Mouse (Mus musculus) ovary, adult 10 weeks (tissue): ENCODE measurements around the gene Iffo1. TPM values are rescaled to one million over a fixed set of nuclear protein-coding genes. Genes with fewer than 3 reads are reported as not detected.

Experiments
- polyA plus RNA-seq: library from polyadenylated mRNA; stranded (reverse); fragments of 350-450 nt; fragmentation: Illumina TruSeq; extraction: RNeasy Lipid Tissue Mini Kit (QIAGEN cat#74804); gene quantifications from one replicate; pipeline ENCODE4 v1.2.3, GENCODE M21; 2014

Iffo1 gene
- 1.1 TPM for polyA plus RNA-seq

DNA sequence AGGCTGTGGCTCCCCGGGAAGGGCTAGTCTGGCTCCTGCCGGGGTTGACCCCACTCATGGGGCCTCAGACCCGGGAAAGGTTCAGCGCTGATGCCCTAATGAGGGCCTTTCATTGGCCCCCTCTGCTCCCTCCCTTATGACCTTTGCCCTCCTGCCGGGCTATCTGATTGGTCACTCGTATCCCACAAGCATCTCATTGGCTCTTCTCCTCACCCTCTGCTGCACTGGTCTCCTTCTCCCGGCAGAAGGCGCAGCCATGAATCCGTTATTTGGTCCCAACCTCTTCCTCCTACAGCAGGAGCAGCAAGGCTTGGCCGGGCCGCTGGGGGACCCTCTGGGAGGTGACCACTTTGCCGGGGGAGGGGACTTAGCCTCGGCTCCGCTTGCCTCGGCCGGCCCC, at the start of gene Iffo1:
Gene Iffo1, plus strand, starts transcription at position 241 of the 400 bp plus-strand sequence.

DNA sequence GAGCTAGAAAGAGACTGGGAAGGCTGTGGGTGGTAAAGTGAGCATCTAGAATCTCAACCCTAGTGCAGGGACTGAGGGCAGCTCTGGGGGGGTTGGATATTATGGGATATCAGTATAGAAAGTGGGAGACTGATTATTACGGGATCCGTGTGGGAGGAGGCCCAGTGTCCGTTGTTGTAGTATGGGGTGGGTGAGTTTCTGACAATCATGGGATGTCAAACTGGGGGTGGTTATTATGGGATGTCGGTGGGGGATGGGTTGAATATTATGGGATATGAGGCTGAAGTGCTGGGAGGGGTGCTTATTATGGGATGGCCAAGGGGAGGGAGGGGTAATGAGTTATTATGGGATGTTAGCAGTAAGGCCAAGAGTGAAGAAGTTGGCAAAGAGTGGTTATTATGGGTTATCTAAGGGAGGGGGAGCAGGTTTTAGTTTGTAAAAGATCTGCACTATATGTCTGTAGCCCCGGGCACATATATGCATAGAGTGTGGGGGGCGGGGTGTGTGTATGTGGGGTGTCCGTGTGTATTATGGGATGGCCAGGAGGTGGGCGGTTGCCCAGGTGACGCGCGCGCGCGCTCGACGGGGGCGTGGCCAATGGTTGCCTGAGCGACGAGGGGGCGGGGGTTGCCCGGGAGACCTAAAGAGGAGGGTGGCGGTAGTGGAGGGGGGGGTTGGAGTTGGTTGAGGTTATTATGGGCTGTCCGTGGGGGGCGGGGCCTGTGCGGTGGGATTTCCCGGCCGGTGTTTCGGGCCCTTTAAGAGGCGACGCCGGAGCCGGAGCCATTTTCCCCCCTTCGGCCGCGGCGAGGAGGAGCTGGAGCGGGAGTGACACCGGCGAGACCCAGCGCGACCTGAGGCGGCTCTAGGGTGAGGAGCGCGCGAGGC, 49.4 kb upstream of the Iffo1 start, which contains the start of gene Chd4:
Gene Chd4, plus strand, starts transcription at position 591 of the 888 bp plus-strand sequence.

DNA sequence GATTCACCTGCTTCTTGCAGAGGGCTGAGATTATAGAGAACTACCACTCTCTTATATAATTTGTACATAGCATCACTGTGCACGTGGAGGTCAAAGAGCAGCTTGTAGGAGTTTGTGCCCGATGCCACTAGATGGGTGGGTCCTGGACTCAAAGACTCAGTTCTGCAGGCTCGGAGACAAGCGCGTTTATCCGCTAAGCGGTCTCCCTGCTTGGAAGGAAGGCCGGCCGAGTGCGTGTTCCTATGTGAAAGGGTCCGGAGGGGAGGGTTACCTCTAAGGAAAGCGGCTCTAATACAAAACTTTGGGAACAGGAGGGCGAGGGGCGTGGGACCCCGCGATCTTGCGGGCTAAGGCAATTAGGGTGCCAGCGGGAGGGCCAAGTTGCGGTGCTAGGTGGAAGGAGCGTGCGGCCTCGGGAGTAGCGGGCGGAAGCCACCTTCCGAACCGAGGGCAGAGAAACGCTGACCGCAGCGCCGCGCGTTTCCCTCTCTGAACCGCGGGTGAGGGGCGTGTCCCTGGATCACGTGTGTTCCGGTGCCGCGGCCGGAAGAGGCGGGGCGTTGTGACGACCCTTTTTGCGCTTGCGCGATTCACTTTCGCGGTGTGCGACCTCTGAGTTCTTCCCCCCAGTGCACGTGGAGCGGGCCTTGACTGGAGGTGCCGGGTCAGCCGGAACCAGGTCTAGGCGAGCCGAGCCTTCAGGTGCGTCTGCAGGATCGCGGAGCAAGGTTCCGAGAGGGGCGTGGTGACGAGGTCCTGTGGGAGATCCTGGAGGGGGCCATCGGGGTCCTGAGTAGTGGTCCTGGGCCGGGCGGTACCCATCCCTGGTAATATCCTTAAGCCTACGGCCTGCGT, 13.5 kb upstream of the Iffo1 start, which contains the start of gene Nop2:
Gene Nop2, plus strand, starts transcription at position 608 of the 855 bp plus-strand sequence.

DNA sequence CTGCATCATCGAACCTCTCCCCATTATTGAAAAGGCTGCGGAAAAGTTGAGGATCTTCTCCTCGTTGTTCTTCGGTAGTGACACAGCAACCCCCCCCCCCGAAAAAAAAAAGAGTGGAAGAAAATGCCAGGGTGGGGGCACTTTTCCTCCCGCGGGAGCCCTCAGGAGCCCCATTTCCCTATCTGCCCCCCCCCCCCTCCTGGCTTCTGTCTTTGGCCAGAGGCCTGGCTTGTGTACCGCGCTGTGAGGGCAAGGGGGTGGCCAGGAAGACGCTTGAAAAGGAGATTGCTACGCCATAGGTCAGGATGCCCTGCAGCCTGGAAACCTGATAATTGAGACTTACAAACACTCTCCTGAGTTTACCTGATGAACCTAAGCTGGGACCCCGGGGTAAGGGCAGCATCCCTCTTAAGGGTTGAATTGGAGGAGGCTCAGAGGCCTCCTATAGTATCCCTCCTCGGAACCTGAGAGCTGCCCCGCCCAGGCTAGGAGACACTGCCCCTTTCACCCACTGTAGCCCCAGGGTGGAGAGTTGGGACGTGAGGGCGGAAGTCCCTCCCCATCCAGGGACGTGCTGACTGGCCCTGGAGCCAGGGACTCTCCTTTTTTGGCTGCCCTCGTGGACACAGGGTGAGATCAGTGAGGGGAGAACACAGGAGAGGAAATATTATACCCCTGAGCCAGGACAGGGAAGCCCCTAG, 21.2 kb downstream of the Iffo1 start, which contains the start of gene Gapdh:
Gene Gapdh, minus strand, starts transcription at position 417 of the 701 bp plus-strand sequence.

DNA sequence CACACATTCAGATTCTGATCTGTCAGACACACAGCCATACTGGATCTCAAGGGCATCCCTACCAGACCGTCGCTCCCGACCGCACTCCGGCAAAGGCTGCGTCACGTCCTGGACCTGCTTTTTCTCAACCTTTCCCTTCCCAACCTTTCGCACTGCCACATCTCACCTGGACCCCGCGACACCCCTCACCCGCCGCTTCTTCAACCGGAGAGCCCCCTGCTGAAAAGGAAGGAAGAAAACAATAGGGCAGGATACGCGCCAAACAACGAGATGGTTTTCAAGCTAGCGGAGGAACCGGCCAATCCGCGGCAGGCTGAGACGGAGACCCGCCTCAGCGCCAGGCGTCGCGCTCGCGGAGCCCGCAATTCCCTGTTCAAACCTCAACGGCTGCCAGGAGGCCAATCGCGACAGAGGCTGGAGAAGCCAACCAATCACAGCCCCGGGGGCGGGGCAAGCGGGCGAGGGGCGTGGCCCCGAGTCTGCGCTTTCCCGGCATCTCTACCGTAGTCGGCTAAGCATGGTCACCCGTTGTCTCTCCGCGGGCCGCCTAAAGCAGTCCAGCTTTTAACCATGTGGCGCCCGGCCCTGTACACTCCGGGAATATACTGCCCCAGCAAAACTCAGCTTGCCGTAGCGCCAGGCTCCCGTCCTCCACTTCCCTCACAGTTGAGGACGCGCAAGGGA, 46.4 kb downstream of the Iffo1 start, which contains the start of the genes Ncapd2 and Mrpl51:
Gene Ncapd2, minus strand, starts transcription at position 370 of the 684 bp plus-strand sequence.
Gene Mrpl51, plus strand, starts transcription at position 470 of the 684 bp plus-strand sequence.

Other genes starting within 250 kb of the Iffo1 start
- gene Lag3, start 233.5 kb upstream of the Iffo1 start, polyA plus RNA-seq: 0.23 TPM
- gene Ptms, start 225.1 kb upstream of the Iffo1 start, polyA plus RNA-seq: 293 TPM
- gene Mlf2, start 213.9 kb upstream of the Iffo1 start, polyA plus RNA-seq: 8.4 TPM
- 18.8 TPM for gene Cops7a, start 179.7 kb upstream of the Iffo1 start, polyA plus RNA-seq
- 0.23 TPM for gene Pianp, start 148.5 kb upstream of the Iffo1 start, polyA plus RNA-seq
- gene Zfp384, start 136.1 kb upstream of the Iffo1 start, polyA plus RNA-seq: 13.0 TPM
- gene Ing4, start 105.5 kb upstream of the Iffo1 start, polyA plus RNA-seq: 13.0 TPM
- not detected for gene Acrbp, start 95.6 kb upstream of the Iffo1 start, polyA plus RNA-seq
- gene Lpar5, start 77.3 kb upstream of the Iffo1 start, polyA plus RNA-seq: not detected
- gene Chd4, start 49.3 kb upstream of the Iffo1 start, polyA plus RNA-seq: 122 TPM
- 1.2 TPM for gene Nop2, start 13.3 kb upstream of the Iffo1 start, polyA plus RNA-seq
- gene Gapdh, start 21.2 kb downstream of the Iffo1 start, polyA plus RNA-seq: 54.6 TPM
- gene Ncapd2, start 46.5 kb downstream of the Iffo1 start, polyA plus RNA-seq: 8.7 TPM
- gene Mrpl51, start 46.6 kb downstream of the Iffo1 start, polyA plus RNA-seq: 83.0 TPM
- gene Vamp1, start 70.3 kb downstream of the Iffo1 start, polyA plus RNA-seq: 5.1 TPM
- gene Tapbpl, start 86.6 kb downstream of the Iffo1 start, polyA plus RNA-seq: 3.6 TPM
- not detected for gene Cd27, start 91.8 kb downstream of the Iffo1 start, polyA plus RNA-seq
- gene Tuba3a, start 140.8 kb downstream of the Iffo1 start, polyA plus RNA-seq: not detected
- gene Ltbr, start 168.6 kb downstream of the Iffo1 start, polyA plus RNA-seq: 0.71 TPM
- gene Scnn1a, start 175.4 kb downstream of the Iffo1 start, polyA plus RNA-seq: 0.20 TPM
- gene Tnfrsf1a, start 204.1 kb downstream of the Iffo1 start, polyA plus RNA-seq: 5.1 TPM
- not detected for gene Plekhg6, start 235.6 kb downstream of the Iffo1 start, polyA plus RNA-seq